Mouse (Mus musculus): ENCODE results near the gene Olfr167. TPM values are rescaled to one million over a fixed set of nuclear protein-coding genes. Genes with fewer than 3 reads are reported as not detected.
"Not testable (repeated sequence)": the region's sequence is repeated elsewhere in the genome, so short reads cannot be mapped to it uniquely, and the experiment has no call there.

Gene Olfr167
- not detected in 2 replicates for polyA plus RNA-seq (2012; rRNA removed)

GRCm38 (mm10) chr16:19522166-19522565, at the start of gene Olfr167:
TSS of gene Olfr167 (minus strand) at chr16:19522266.
- no peaks in the 10 kb centered on the region for H3K27me3 ChIP-seq (ENCODE audit: control insufficient read depth, insufficient read depth, low read length)
- WGBS = 90% methylated on average over 2 of the region's 2 CpGs
- H3K4me3 ChIP-seq (ENCODE audit: control insufficient read depth, insufficient read depth, low read length) = no peak within 1 kb of the TSS
- DNase-seq = no peak
- H3K27ac ChIP-seq (ENCODE audit: control insufficient read depth, insufficient read depth, low read length) = no peak within 1 kb of the TSS
- TF ChIP-seq POLR2A (IDR thresholded peaks at IDR 0.05; ENCODE audit: control insufficient read depth, extremely low read depth, insufficient read depth, low read length, poor library complexity) (no peak), CTCF (IDR thresholded peaks at IDR 0.05; ENCODE audit: borderline replicate concordance, control insufficient read depth, extremely low read depth, insufficient read depth, low read length, poor library complexity) (no peak)
- H3K4me1 ChIP-seq (replicated peaks; ENCODE audit: control insufficient read depth, insufficient read depth, low read length) = no peaks in the 10 kb centered on the region
- no peaks in the 10 kb centered on the region for H3K36me3 ChIP-seq (ENCODE audit: control insufficient read depth, insufficient read depth, low read length)

- WGBS = 93% methylated on average over 2 of the region's 2 CpGs
- H3K4me3 ChIP-seq (ENCODE audit: control insufficient read depth, insufficient read depth, low read length) = not testable (repeated sequence)
Measured at GRCm38 (mm10) chr16:19571709-19572108, 49.6 kb upstream of the Olfr167 start, which contains the start of gene Olfr169. TSS of gene Olfr169 (minus strand) at chr16:19571809.

GRCm38 (mm10) chr16:19553429-19553828, 31.4 kb upstream of the Olfr167 start:
- not testable (repeated sequence) for H3K27ac ChIP-seq (ENCODE audit: control insufficient read depth, insufficient read depth, low read length); DNase-seq; H3K4me1 ChIP-seq (replicated peaks; ENCODE audit: control insufficient read depth, insufficient read depth, low read length); H3K27me3 ChIP-seq (ENCODE audit: control insufficient read depth, insufficient read depth, low read length); H3K4me3 ChIP-seq (ENCODE audit: control insufficient read depth, insufficient read depth, low read length); H3K36me3 ChIP-seq (ENCODE audit: control insufficient read depth, insufficient read depth, low read length)
- 92% methylated on average over 7 of the region's 7 CpGs for WGBS

More at GRCm38 (mm10) chr16:19571709-19572108, 49.6 kb upstream of the Olfr167 start, which contains the start of gene Olfr169:
- DNase-seq; H3K27ac ChIP-seq (ENCODE audit: control insufficient read depth, insufficient read depth, low read length); H3K36me3 ChIP-seq (ENCODE audit: control insufficient read depth, insufficient read depth, low read length); H3K4me1 ChIP-seq (replicated peaks; ENCODE audit: control insufficient read depth, insufficient read depth, low read length); H3K27me3 ChIP-seq (ENCODE audit: control insufficient read depth, insufficient read depth, low read length): not testable (repeated sequence)

GRCm38 (mm10) chr16:19552246-19552645, 30.2 kb upstream of the Olfr167 start:
- 96% methylated on average over 3 of the region's 3 CpGs for WGBS
- H3K4me3 ChIP-seq (ENCODE audit: control insufficient read depth, insufficient read depth, low read length); H3K27ac ChIP-seq (ENCODE audit: control insufficient read depth, insufficient read depth, low read length); H3K27me3 ChIP-seq (ENCODE audit: control insufficient read depth, insufficient read depth, low read length); DNase-seq; H3K4me1 ChIP-seq (replicated peaks; ENCODE audit: control insufficient read depth, insufficient read depth, low read length); H3K36me3 ChIP-seq (ENCODE audit: control insufficient read depth, insufficient read depth, low read length): not testable (repeated sequence)

- H3K4me1 ChIP-seq (replicated peaks; ENCODE audit: control insufficient read depth, insufficient read depth, low read length) = no peaks in the 10 kb centered on the region
- H3K36me3 ChIP-seq (ENCODE audit: control insufficient read depth, insufficient read depth, low read length) = no peaks in the 10 kb centered on the region
- no peak for TF ChIP-seq CTCF (IDR thresholded peaks at IDR 0.05; ENCODE audit: borderline replicate concordance, control insufficient read depth, extremely low read depth, insufficient read depth, low read length, poor library complexity)
- TF ChIP-seq POLR2A (IDR thresholded peaks at IDR 0.05; ENCODE audit: control insufficient read depth, extremely low read depth, insufficient read depth, low read length, poor library complexity) = no peak
- no peak for DNase-seq
- H3K27me3 ChIP-seq (ENCODE audit: control insufficient read depth, insufficient read depth, low read length) = no peaks in the 10 kb centered on the region
- H3K4me3 ChIP-seq (ENCODE audit: control insufficient read depth, insufficient read depth, low read length) = no peak within 1 kb of the TSS
- H3K27ac ChIP-seq (ENCODE audit: control insufficient read depth, insufficient read depth, low read length) = no peak within 1 kb of the TSS
Measured at GRCm38 (mm10) chr16:19535455-19535854, 13.4 kb upstream of the Olfr167 start, which contains the start of gene Olfr168. TSS of gene Olfr168 (minus strand) at chr16:19535555.

GRCm38 (mm10) chr16:19483394-19483793, 38.7 kb downstream of the Olfr167 start, which contains the start of gene Olfr166:
TSS of gene Olfr166 (plus strand) at chr16:19483694.
- no peak for TF ChIP-seq CTCF (IDR thresholded peaks at IDR 0.05; ENCODE audit: borderline replicate concordance, control insufficient read depth, extremely low read depth, insufficient read depth, low read length, poor library complexity)
- no peak for TF ChIP-seq POLR2A (IDR thresholded peaks at IDR 0.05; ENCODE audit: control insufficient read depth, extremely low read depth, insufficient read depth, low read length, poor library complexity)
- Histone ChIP-seq H3K27ac (ENCODE audit: control insufficient read depth, insufficient read depth, low read length) (no peak within 1 kb of the TSS), H3K27me3 (ENCODE audit: control insufficient read depth, insufficient read depth, low read length) (no peaks in the 10 kb centered on the region), H3K36me3 (ENCODE audit: control insufficient read depth, insufficient read depth, low read length) (no peaks in the 10 kb centered on the region), H3K4me1 (replicated peaks; ENCODE audit: control insufficient read depth, insufficient read depth, low read length) (no peaks in the 10 kb centered on the region), H3K4me3 (ENCODE audit: control insufficient read depth, insufficient read depth, low read length) (no peak within 1 kb of the TSS)
- DNase-seq = no peak

- no peaks in the 10 kb centered on the region for H3K36me3 ChIP-seq (ENCODE audit: control insufficient read depth, insufficient read depth, low read length)
- H3K27ac ChIP-seq (ENCODE audit: control insufficient read depth, insufficient read depth, low read length) = no peak overlapping the region
- H3K4me3 ChIP-seq (ENCODE audit: control insufficient read depth, insufficient read depth, low read length) = no peak overlapping the region
- WGBS = 91% methylated on average over 1 of the region's 1 CpGs
- no peaks in the 10 kb centered on the region for H3K4me1 ChIP-seq (replicated peaks; ENCODE audit: control insufficient read depth, insufficient read depth, low read length)
- TF ChIP-seq CTCF (IDR thresholded peaks at IDR 0.05; ENCODE audit: borderline replicate concordance, control insufficient read depth, extremely low read depth, insufficient read depth, low read length, poor library complexity) = no peak
- TF ChIP-seq POLR2A (IDR thresholded peaks at IDR 0.05; ENCODE audit: control insufficient read depth, extremely low read depth, insufficient read depth, low read length, poor library complexity) = no peak
- DNase-seq = no peak
- H3K27me3 ChIP-seq (ENCODE audit: control insufficient read depth, insufficient read depth, low read length) = no peaks in the 10 kb centered on the region
Measured at GRCm38 (mm10) chr16:19464365-19464764, 57.7 kb downstream of the Olfr167 start.

Other genes with a start within 250 kb of the Olfr167 start
- gene Olfr164, start 208.2 kb downstream of the Olfr167 start, polyA plus RNA-seq (2012; rRNA removed) = not detected in 2 replicates
- not detected in 2 replicates for gene Olfr165, start 99.1 kb downstream of the Olfr167 start, polyA plus RNA-seq (2012; rRNA removed)
- not detected in 2 replicates for gene Olfr166, start 38.6 kb downstream of the Olfr167 start, polyA plus RNA-seq (2012; rRNA removed)
- gene Olfr168, start 13.3 kb upstream of the Olfr167 start, polyA plus RNA-seq (2012; rRNA removed) = not detected in 2 replicates
- gene Olfr169, start 49.5 kb upstream of the Olfr167 start, polyA plus RNA-seq (2012; rRNA removed) = not detected in 2 replicates
- gene Olfr170, start 89.6 kb upstream of the Olfr167 start, polyA plus RNA-seq (2012; rRNA removed) = not detected in 2 replicates
- gene Olfr171, start 107.7 kb upstream of the Olfr167 start, polyA plus RNA-seq (2012; rRNA removed) = not detected in 2 replicates
- gene Lamp3, start 184.1 kb upstream of the Olfr167 start, polyA plus RNA-seq (2012; rRNA removed) = 0.05 and 0.16 TPM in 2 replicates
- 2.0 and 2.1 TPM in 2 replicates for gene B3gnt5, start 237.9 kb upstream of the Olfr167 start, polyA plus RNA-seq (2012; rRNA removed)

All from thymus, adult 2 months (tissue).